Mouse (Mus musculus): ENCODE measurements around the gene Clec4d.
"Not testable (repeated sequence)": the region's sequence is repeated elsewhere in the genome, so short reads cannot be mapped to it uniquely, and the experiment has no call there.

Clec4d gene

DNA sequence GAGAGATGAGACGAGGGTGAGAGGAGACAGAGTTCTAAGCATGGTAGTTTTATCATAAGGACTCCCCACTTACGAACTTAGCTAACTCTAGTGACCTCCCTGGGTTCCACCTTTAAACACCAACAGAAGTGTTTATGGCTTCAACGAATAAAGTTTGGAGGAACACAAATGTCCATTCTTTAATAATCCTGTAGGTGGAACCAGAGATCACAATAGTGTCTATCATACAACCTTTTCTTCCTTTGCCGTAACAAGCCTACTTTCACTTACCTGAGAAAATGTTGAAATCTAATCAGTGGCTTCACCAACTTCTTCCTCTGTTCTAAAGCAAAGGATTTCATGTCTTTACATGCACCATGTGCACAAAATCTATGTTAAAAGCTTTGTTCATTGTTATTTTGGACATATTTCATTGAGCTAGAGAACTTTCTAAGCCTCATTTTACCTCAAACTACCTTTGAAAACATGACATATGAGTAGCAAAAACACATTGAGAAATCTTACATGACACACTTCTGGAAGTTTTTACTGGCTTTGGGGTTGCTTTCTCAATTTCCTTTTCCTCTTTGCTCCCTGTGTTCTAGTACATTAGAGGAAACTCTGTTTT is at the start of gene Clec4d:
TSS of gene Clec4d (plus strand) at position 557 of the 607 bp plus-strand sequence.
- no peak for DNase-seq

- DNase-seq = no peak
Observed at GRCm38 (mm10) chr6:123227519-123228166, 34.3 kb upstream of the Clec4d start.

DNA sequence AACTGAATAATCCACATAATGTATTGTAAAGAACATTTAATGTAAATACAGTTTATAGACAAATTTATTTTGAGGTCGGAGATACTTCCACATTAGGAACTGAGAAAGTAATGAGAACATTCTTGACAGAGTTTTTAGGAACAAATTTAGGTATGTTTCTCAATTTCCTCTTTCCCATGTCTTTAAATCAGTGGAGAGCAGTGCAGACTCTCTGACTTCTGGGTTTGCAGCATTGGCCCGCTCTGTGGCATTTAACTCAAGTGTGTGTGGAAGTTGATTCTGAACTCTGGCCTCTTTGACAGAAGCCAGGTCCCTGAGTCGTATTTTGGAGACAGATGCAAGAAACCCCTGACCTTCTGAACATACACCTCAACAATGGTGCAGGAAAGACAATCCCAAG is 32.3 kb upstream of the Clec4d start, which contains the start of gene Clec4n:
TSS of gene Clec4n (plus strand) at position 200 of the 400 bp plus-strand sequence.
- DNase-seq = no peak

GRCm38 (mm10) chr6:123231149-123231548 is 30.8 kb upstream of the Clec4d start:
- DNase-seq = no peak

DNA sequence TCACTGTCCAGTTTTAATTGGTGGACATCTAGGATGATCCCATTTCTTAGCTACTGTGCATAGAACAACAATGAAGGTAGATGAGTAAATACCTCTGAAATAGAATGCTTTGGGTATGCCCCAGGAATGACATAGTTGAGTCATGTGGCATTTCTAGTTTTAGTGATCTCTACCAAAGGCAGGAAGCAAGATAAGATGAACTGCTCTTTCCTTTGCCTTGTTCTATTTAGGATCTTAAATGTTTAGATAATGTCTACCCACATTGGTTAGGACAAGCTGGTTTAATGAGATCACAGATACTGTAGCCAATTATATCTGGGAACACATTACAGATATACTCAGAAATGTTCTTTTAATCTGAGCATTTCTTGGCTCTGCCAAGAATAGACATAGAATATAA is 24.3 kb upstream of the Clec4d start:
- no peak for DNase-seq

- DNase-seq = no peak
Observed at GRCm38 (mm10) chr6:123244201-123244600, 17.7 kb upstream of the Clec4d start.

DNA sequence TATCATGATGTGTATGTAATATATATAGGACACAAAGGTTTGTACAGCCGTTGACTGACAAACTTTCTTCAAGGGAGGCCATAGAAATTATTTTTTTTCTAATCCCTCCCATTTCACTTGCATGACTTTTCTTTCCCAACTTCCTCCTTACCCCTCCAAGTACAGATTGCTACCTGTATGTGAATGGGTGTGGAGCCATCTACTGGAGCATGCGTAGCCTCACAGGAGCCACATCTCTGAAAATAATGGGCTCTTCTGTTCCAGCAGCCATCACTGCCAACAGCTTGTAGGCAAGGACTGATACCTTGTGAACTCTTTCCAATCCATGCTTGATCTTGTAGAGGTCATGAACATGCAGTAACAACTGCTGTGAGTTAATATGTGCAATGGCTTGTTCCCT is 13.0 kb upstream of the Clec4d start:
- DNase-seq = not testable (repeated sequence)

GRCm38 (mm10) chr6:123252735-123253134 is 9.2 kb upstream of the Clec4d start:
- DNase-seq = no peak

- DNase-seq = no peak
Observed at GRCm38 (mm10) chr6:123258946-123259345, 3.0 kb upstream of the Clec4d start.

DNA sequence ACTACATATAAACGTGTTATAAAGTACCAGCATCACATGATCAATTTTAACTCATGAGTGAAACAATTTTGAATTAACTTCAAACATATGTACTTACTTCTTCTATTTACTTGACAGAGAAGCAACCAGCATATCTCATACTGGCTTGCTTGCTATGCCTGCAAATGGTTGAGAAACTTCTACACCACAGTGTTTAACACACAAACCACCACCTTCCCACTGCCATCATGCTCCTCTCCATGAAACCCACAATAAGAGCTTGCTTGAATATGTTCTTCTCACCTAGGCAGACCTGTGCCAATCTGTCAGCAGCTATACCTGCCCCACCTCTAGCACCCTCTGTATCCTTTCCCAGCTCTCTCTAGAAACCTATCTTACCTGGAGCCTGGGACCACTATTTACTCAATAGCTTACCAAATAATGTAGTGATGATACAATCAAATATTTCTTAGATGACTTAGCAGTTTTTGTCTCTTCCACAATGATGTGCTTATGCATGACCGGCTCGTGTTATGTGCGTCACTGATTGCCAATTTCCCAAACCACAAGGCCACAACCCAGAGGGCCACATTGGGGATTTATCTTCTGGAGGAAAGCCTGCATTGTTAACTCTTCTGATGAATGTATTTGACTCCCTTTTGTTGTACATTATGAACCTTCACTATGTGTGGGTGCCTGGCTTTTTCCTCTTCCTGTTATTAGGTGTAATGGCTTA is 1.9 kb upstream of the Clec4d start:
- DNase-seq = no peak

DNA sequence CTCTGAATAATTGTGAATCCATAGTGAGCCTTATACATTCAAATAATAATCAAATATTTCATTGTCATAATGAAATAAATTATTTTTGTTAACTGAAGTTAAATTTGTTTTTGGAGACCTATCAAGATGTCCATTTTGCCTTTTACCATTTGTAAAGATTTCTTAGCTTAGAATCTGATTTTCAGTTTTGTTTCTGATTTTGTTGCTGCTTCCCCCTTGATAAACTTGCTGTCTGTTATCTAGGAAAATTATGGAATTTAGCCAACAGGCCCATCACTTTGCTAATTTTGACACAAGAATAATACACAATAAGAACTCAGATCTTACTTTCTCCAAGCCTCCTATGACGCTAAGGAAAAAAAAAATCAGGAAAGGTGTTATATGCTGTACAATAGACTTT is 1.0 kb upstream of the Clec4d start:
- no peak for DNase-seq

GRCm38 (mm10) chr6:123264194-123264593 is 2.3 kb downstream of the Clec4d start:
- DNase-seq = no peak

DNA sequence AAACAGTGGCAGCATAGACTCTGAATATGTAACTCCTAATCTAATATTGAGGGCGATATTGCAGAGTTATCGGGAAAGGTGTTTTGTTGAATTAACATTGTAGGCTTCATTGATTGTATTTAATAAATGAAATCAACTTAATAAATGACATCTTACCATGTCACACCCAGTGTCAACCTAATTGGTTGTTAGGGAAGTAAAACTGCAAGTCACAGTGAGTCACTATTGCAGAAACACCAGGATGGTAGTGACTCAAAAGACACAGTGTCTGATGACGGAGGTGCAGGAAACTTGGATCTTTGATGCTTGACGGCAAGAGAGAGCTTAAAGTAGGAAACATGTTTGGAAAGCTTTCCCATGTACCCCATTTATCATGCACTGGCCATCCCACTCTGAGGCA is 3.9 kb downstream of the Clec4d start:
- DNase-seq = no peak

DNA sequence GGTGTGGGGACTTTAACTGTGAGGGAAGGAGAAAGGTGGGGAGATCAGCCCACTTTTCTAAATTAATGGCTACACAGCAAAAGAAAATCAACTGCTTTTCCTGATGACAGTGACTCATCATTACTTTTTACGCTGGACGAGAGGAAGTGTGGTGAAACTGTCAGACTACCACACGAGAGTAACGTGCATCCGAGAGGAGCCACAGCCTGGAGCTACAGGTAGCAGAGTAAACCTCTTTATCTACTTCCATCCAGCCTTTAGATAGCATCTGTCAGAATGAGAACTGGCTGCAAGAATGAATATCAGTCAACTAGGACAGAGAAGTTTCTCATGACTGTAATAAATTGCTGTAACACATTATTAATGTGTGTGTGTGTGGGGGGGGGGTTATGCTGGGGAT is 5.0 kb downstream of the Clec4d start:
- DNase-seq = no peak

- DNase-seq = no peak
Observed at GRCm38 (mm10) chr6:123279443-123279842, 17.5 kb downstream of the Clec4d start.

- DNase-seq = no peak
Observed at GRCm38 (mm10) chr6:123286311-123286710, 24.4 kb downstream of the Clec4d start.

DNA sequence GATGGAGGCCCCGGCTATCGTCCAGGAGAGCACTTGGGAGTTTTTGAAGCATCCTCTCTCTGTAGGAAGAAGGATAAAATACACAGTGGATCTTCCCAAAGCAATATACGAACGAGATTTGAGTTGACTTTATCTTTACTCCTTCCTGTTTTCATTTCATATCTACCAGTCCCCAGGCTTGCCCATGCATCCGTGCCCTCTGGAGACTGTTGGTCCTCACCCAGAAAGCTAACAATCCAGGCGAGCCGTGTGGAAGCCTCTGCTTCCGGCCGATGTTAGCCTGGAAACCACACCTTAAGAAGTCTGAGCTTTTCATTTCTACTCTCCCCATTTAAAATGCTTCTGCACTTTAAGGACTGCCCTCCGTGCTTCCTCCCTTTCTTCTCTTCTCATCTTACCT is 27.0 kb downstream of the Clec4d start:
- DNase-seq = no peak

DNA sequence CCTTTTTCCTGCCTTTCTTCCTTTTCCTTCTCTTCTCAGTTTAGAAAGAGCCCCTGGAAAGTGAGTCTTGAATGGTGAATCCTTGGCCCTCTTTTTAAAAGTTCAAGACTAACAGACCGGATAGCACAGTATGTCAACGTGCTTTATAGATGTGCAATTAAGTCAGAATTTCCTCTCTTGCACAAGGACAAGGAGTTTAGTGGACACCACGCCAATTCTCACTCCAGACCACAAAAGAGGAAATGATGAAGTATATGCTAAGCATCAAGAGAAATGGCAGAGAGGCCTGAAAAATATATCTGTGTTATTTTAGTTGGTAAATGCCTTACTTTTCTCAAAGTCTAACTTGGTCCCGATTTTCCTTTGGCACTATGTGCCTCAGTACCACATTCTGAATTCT is 27.8 kb downstream of the Clec4d start, which contains the start of gene Clec4e:
TSS of gene Clec4e (minus strand) at position 118 of the 400 bp plus-strand sequence.
- DNase-seq = no peak

- no peak for DNase-seq
Observed at GRCm38 (mm10) chr6:123292751-123293400, 31.0 kb downstream of the Clec4d start.

DNA sequence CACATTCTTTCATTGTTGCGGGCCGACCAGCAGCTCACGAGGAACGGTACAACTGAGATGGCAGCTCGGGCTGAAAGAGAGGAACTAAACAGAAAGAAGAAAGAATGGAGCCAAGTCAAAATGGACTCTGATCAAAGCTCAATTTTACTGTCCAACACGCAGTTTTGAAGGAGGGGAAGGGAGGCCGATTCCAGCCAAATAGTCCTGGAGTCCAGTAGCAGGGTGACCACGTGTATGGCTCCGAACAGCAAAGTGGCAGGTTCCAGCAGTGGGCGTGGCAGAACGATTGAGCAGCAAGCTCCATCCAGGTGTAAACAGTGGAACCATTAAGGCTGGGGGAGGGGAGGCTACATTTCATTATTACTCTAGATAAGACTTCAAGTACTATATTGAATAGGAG is 31.6 kb downstream of the Clec4d start:
- DNase-seq = not testable (repeated sequence)

DNA sequence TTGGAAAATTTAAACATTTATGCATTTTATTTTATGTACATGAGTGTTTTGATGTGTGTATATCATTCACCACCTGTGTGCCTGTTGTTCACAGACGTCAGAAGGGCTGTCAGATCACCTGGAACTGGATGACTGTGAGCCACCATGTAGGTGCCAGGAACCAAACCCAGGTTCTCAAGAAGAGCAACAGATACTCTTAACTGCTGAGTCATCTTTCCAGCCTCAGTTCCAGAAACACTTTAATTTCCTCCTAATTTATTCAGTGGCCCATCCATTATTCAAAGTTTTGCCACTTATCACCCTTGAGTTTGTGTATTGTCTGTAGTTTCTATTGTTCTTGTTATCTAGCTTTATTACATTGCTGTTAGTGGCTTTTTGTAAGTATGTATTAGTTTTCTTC is 34.8 kb downstream of the Clec4d start:
- DNase-seq = no peak

- DNase-seq = not testable (repeated sequence)
Observed at GRCm38 (mm10) chr6:123306315-123306714, 44.4 kb downstream of the Clec4d start.

DNA sequence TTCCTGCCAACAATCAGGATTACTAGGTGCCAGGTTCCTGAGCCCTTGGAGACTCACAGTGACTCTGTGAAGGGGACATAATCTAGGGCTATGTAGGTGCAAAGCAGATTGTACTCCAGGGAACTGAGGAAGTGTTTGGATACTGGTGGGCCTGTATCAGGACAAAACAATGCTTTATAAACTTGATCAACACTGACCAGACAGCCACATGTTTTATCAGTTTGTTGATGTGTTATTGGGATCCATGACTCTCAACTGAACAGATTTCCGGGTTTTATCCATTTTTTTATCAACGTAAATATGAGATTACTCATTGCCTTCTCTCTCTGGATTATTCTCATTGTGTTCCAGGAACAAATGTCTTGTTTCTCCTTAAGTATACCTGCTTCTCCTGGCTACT is 46.1 kb downstream of the Clec4d start, which contains the start of gene Vmn2r19:
TSS of gene Vmn2r19 (plus strand) at position 301 of the 400 bp plus-strand sequence.
- no peak for DNase-seq
